Mouse (Mus musculus) right cerebral cortex, adult 18-20 months (tissue): Measurements from ENCODE around the gene Glb1.
"Not testable (repeated sequence)": the region's sequence is repeated elsewhere in the genome, so short reads cannot be mapped to it uniquely, and the experiment has no call there.

ENCODE experiments used
- DNase-seq: peaks from one replicate; pipeline ENCODE4 v3.0.0; 2022; ENCODE audit warnings: mixed read lengths

Glb1 gene

GRCm38 (mm10) chr9:114400949-114401684, at the start of gene Glb1, which contains the start of gene Tmppe:
Glb1 (plus strand) TSS chr9:114401076.
Tmppe (plus strand) TSS chr9:114401105.
- DNase-seq: peak; percentile 82

- peak; percentile 90 for DNase-seq
Observed at GRCm38 (mm10) chr9:114367783-114368470, 32.9 kb upstream of the Glb1 start.

- no peak for DNase-seq
Observed at GRCm38 (mm10) chr9:114368471-114368858, 32.4 kb upstream of the Glb1 start.

- not testable (repeated sequence) for DNase-seq
Observed at GRCm38 (mm10) chr9:114369389-114369788, 31.5 kb upstream of the Glb1 start.

GRCm38 (mm10) chr9:114371717-114372116, 29.2 kb upstream of the Glb1 start:
- DNase-seq: not testable (repeated sequence)

- no peak for DNase-seq
Observed at GRCm38 (mm10) chr9:114375276-114375962, 25.5 kb upstream of the Glb1 start.

- no peak for DNase-seq
Observed at GRCm38 (mm10) chr9:114377168-114377567, 23.7 kb upstream of the Glb1 start.

GRCm38 (mm10) chr9:114379871-114380270, 21.0 kb upstream of the Glb1 start:
- no peak for DNase-seq

- peak; percentile 29 for DNase-seq
Observed at GRCm38 (mm10) chr9:114380881-114381733, 19.8 kb upstream of the Glb1 start.

- DNase-seq: no peak
Observed at GRCm38 (mm10) chr9:114382936-114383710, 17.8 kb upstream of the Glb1 start.

- DNase-seq: no peak
Observed at GRCm38 (mm10) chr9:114384691-114385090, 16.2 kb upstream of the Glb1 start.

GRCm38 (mm10) chr9:114385160-114385559, 15.7 kb upstream of the Glb1 start:
- DNase-seq: no peak

GRCm38 (mm10) chr9:114387086-114387485, 13.8 kb upstream of the Glb1 start:
- DNase-seq: no peak

- DNase-seq: no peak
Observed at GRCm38 (mm10) chr9:114388288-114388687, 12.6 kb upstream of the Glb1 start.

GRCm38 (mm10) chr9:114388701-114389370, 12.0 kb upstream of the Glb1 start:
- no peak for DNase-seq

- no peak for DNase-seq
Observed at GRCm38 (mm10) chr9:114389371-114389904, 11.4 kb upstream of the Glb1 start.

GRCm38 (mm10) chr9:114389905-114390748, 10.7 kb upstream of the Glb1 start, which contains the start of gene Crtap:
Crtap (minus strand) TSS chr9:114390675.
- peak; percentile 43 for DNase-seq

GRCm38 (mm10) chr9:114390749-114391075, 10.2 kb upstream of the Glb1 start:
- DNase-seq: no peak

- DNase-seq: not testable (repeated sequence)
Observed at GRCm38 (mm10) chr9:114394136-114394535, 6.7 kb upstream of the Glb1 start.

GRCm38 (mm10) chr9:114394677-114395076, 6.2 kb upstream of the Glb1 start:
- no peak for DNase-seq
